ENCODE assay signal across 18 mouse cellular contexts in genomic region chr2:101440231-101440630, GRCm38 (mm10).
"Had no signal": no experiment of that assay in that cellular context is flagged by ENCODE, and none has a peak within 500 bp of the region (broad histone marks: within the 10 kb centered on the region; RNA-seq: fewer than 3 reads in every experiment).

No protein-coding gene starts in this region.

- H3K9ac ChIP-seq: lung, embryonic 14.5 days; midbrain, embryonic 12.5 days; neural tube, embryonic 13.5 days; neural tube, embryonic 15.5 days had no signal

- ATAC-seq: midbrain, embryonic 16.5 days had no signal

- H3K9me3 ChIP-seq: midbrain, embryonic 10.5 days; midbrain, embryonic 12.5 days; neural tube, embryonic 13.5 days; neural tube, embryonic 15.5 days had no signal

- H3K4me1 ChIP-seq: midbrain, embryonic 10.5 days; midbrain, embryonic 12.5 days; neural tube, embryonic 13.5 days; neural tube, embryonic 15.5 days had no signal

- H3K4me3 ChIP-seq: midbrain, embryonic 10.5 days; midbrain, embryonic 12.5 days; myocyte; neural tube, embryonic 13.5 days; neural tube, embryonic 15.5 days had no signal

- H3K27ac ChIP-seq: midbrain, embryonic 10.5 days; midbrain, embryonic 12.5 days; neural tube, embryonic 13.5 days; neural tube, embryonic 15.5 days had no signal

- H3K4me2 ChIP-seq: lung, embryonic 14.5 days; midbrain, embryonic 12.5 days; neural tube, embryonic 13.5 days; neural tube, embryonic 15.5 days had no signal

- DNase-seq: lung, embryonic 14.5 days; lung, postnatal 10 days; lung, postnatal 4 days; midbrain, embryonic 14.5 days; retina, postnatal 1 day; right cerebral cortex, adult 18-20 months; right cerebral cortex, postnatal 25 days; right cerebral cortex, postnatal 4 days; spleen, adult 18-20 months; thymus, adult 18-20 months; thymus, postnatal 14 days; thymus, postnatal 36 days had no signal

- H3K36me3 ChIP-seq: midbrain, embryonic 10.5 days; midbrain, embryonic 12.5 days; neural tube, embryonic 13.5 days; neural tube, embryonic 15.5 days had no signal

- H3K27me3 ChIP-seq: midbrain, embryonic 12.5 days; neural tube, embryonic 13.5 days; neural tube, embryonic 15.5 days had no signal
